Mouse (Mus musculus): ENCODE data around the gene Ankrd65.

Gene Ankrd65

GRCm38 (mm10) chr4:155847591-155848352 is 57.5 kb downstream of the Ankrd65 start:
- DNase-seq (ENCODE audit: low spot score), result peak; percentile 38

GRCm38 (mm10) chr4:155848434-155849095 is 58.3 kb downstream of the Ankrd65 start:
- DNase-seq (ENCODE audit: low spot score), result peak; percentile 5

Measured in retina, embryonic 14.5 days (tissue).